Mouse (Mus musculus): ENCODE measurements around the gene Syne2. TPM values are rescaled to one million over a fixed set of nuclear protein-coding genes. Genes with fewer than 3 reads are reported as not detected.

Syne2 gene
- polyA plus RNA-seq, 1 experiment from 2014 or later, result 42.1 TPM

Small RNA genes lying within 50 kb of the gene (microRNA-seq; reads per million reads assigned to microRNA genes)
- gene Mir5101, result 3.0 reads per million, percentile 16 among the genes with 10 or more reads in this experiment

Other genes starting within 250 kb of the Syne2 start
- 7.3 and 7.8 TPM in 2 replicates for gene Ppp2r5e, start 221.9 kb upstream of the Syne2 start, polyA plus RNA-seq (2015; fragmentation: Nextera tagmentation; extraction: Ambion mirVana)
- gene Wdr89, start 148.6 kb upstream of the Syne2 start, polyA plus RNA-seq (2015; fragmentation: Nextera tagmentation; extraction: Ambion mirVana), result 8.3 and 11.6 TPM in 2 replicates
- 15.8 and 16.8 TPM in 2 replicates for gene Sgpp1, start 82.4 kb upstream of the Syne2 start, polyA plus RNA-seq (2015; fragmentation: Nextera tagmentation; extraction: Ambion mirVana)